Comparison of ENCODE assay signal across 30 mouse cellular contexts in genomic region chr13:58301961-58302360, GRCm38 (mm10). TPM values are rescaled to one million over a fixed set of nuclear protein-coding genes. Genes with fewer than 3 reads are reported as not detected.
"Had no signal": no experiment of that assay in that cellular context is flagged by ENCODE, and none has a peak within 500 bp of the region (broad histone marks: within the 10 kb centered on the region; RNA-seq: fewer than 3 reads in every experiment).

No protein-coding gene starts in this region.

- H3K4me3 ChIP-seq: limb, embryonic 12.5 days; limb, embryonic 13.5 days; limb, embryonic 15.5 days; liver, embryonic 12.5 days; liver, embryonic 13.5 days; liver, embryonic 15.5 days; lung, embryonic 15.5 days; megakaryocyte, embryonic 14.5 days; midbrain, embryonic 10.5 days; midbrain, embryonic 12.5 days; midbrain, embryonic 13.5 days; midbrain, embryonic 15.5 days; myocyte; neural tube, embryonic 12.5 days had no signal

- H3K36me3 ChIP-seq: limb, embryonic 12.5 days; limb, embryonic 13.5 days; limb, embryonic 15.5 days; liver, embryonic 12.5 days; liver, embryonic 13.5 days; liver, embryonic 15.5 days; lung, embryonic 15.5 days; midbrain, embryonic 10.5 days; midbrain, embryonic 12.5 days; midbrain, embryonic 13.5 days; midbrain, embryonic 15.5 days; neural tube, embryonic 12.5 days had no signal

- H3K4me1 ChIP-seq: limb, embryonic 12.5 days; limb, embryonic 13.5 days; limb, embryonic 15.5 days; liver, embryonic 13.5 days; liver, embryonic 15.5 days; lung, embryonic 15.5 days; megakaryocyte, embryonic 14.5 days; midbrain, embryonic 12.5 days; midbrain, embryonic 13.5 days; midbrain, embryonic 15.5 days; neural tube, embryonic 12.5 days had no signal

- H3K9ac ChIP-seq: limb, embryonic 12.5 days; limb, embryonic 13.5 days; limb, embryonic 15.5 days; liver, embryonic 12.5 days; liver, embryonic 13.5 days; liver, embryonic 14.5 days; liver, embryonic 15.5 days; liver, postnatal 0 days; lung, embryonic 14.5 days; lung, embryonic 15.5 days; midbrain, embryonic 12.5 days; midbrain, embryonic 13.5 days; midbrain, embryonic 15.5 days; neural tube, embryonic 12.5 days had no signal

- H3K9me3 ChIP-seq: limb, embryonic 12.5 days; limb, embryonic 13.5 days; limb, embryonic 15.5 days; liver, embryonic 12.5 days; liver, embryonic 13.5 days; liver, embryonic 15.5 days; lung, embryonic 15.5 days; midbrain, embryonic 10.5 days; midbrain, embryonic 12.5 days; midbrain, embryonic 13.5 days; midbrain, embryonic 15.5 days; neural tube, embryonic 12.5 days had no signal

- DNase-seq: left cerebral cortex, postnatal 4 days; liver; liver, embryonic 13.5 days; liver, postnatal 0 days; lung, adult 18-20 months; lung, adult 2 months; lung, embryonic 14.5 days; lung, postnatal 10 days; lung, postnatal 14 days; lung, postnatal 36 days; lung, postnatal 4 days; midbrain, embryonic 14.5 days had no signal

- H3K27ac ChIP-seq: limb, embryonic 12.5 days; limb, embryonic 13.5 days; limb, embryonic 15.5 days; liver, embryonic 12.5 days; liver, embryonic 13.5 days; liver, embryonic 14.5 days; liver, embryonic 15.5 days; lung, embryonic 15.5 days; macrophage; midbrain, embryonic 10.5 days; midbrain, embryonic 12.5 days; midbrain, embryonic 13.5 days; midbrain, embryonic 15.5 days; neural tube, embryonic 12.5 days had no signal

- H3K27me3 ChIP-seq: limb, embryonic 12.5 days; limb, embryonic 13.5 days; limb, embryonic 15.5 days; liver, embryonic 12.5 days; liver, embryonic 13.5 days; liver, embryonic 15.5 days; lung, embryonic 15.5 days; midbrain, embryonic 12.5 days; midbrain, embryonic 13.5 days; midbrain, embryonic 15.5 days; neural tube, embryonic 12.5 days had no signal

RNA-seq across cellular contexts. Expression of gene Kif27, which starts 57.0 kb away (rescaled TPM):
- total RNA-seq: megakaryocyte progenitor cell, adult 5-6 weeks; megakaryocyte, adult 5-6 weeks had no signal
- polyA plus RNA-seq: liver, adult 2 months had no signal
